Mouse (Mus musculus) lung, postnatal 0 days (tissue): Measurements from ENCODE around the gene Hexim1.

Experiments used
- CTCF ChIP-seq: IDR thresholded peaks from 2 replicates; pipeline ENCODE4 v1.5.1; 2016; ENCODE audit warnings: antibody characterized with exemption, mild to moderate bottlenecking
- EP300 ChIP-seq: IDR thresholded peaks from 2 replicates; pipeline ENCODE4 v1.6.1; 2016; ENCODE audit warnings: antibody characterized with exemption, mild to moderate bottlenecking, control low read depth

DNA sequence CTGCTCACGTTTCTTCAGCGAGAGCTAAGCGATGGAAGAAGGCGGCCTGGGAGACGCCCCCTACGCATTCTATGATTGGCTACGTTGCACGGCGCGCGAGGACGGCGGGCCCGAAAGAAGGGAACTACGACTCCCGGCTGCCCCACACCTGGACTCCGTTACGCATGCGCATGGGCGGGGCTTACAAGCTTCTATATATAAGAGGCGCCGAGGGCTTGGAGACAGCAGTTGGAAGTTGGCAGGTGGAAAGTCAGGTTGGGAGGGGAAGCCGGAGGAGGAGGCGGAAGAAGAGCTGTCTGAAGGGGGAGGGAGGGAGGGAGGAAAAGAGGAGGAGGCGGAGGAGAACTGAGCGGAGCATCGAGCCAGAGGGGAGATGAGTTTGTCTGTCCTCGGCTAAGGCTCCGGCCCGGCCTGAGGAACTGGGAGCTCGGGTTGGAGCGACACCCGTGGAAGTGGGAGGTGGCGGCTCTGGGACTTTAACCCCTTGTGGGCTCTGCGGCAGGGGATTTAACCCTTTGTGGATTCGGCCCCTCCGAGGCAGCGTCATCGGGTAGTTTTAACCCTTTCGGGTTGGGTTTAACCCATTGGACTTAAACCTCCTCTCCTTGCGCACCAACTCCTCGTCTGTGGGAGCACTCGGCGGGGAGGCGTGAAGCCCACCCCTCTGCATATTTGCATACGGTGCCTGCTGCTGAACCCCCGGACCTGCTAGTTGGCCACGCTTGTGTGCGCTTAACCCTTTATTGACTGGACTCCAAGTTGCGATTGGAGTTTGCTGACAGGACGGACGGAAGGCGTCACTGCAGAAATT is at the start of gene Hexim1:
- no peak for TF ChIP-seq CTCF
- TF ChIP-seq EP300: no peak
